Mouse (Mus musculus): ENCODE measurements around the gene Erich4. TPM values are rescaled to one million over a fixed set of nuclear protein-coding genes. Genes with fewer than 3 reads are reported as not detected.

The Erich4 gene
- not detected in 4 replicates for total RNA-seq (2023; ENCODE audit: inconsistent age)

GRCm38 (mm10) chr7:25615706-25616011, at the start of gene Erich4:
Gene Erich4 (minus strand): TSS chr7:25615892.

DNA sequence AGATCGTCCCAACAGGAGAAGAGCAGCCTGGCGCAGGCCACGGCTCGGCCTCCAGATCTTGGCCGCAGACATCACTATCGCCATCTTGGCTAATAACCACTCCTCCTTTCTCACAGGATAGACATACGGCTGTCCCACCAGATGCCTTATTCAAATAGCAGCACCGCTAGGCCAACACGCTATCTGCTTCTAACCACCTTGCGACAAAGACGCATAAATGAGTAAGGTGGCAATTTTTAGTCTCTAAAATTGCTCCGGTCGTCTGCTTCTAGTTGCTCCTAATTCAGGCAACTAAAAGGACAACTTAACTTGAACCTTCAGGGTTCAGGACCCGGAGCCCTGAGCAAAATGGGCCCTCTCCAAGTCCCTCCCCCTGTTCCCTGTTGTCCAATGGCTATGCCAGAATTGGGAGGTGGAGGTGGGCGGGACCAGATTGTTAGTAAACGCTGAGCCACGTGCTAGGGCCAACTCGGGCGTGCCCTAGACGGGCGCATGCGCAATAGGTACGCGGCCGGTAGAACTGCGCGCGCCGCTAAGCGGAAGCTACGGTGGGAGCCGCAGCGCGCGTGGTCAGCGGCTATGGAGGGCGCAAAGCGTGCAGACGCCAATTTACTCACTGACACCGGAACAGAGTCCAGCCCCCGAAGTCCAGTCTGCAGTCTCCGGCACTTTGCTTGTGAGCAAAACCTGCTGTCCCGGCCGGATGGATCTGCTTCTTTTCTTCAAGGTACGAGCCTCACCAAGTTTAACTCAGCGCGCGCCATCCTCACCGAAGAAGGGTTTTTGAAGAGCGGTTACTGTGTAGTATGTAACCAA, 43.2 kb upstream of the Erich4 start, which contains the start of the genes Bckdha and Exosc5:
TSS of gene Bckdha (minus strand) at position 325 of the 816 bp plus-strand sequence.
TSS of gene Exosc5 (plus strand) at position 508 of the 816 bp plus-strand sequence.

GRCm38 (mm10) chr7:25626509-25627430, 11.1 kb upstream of the Erich4 start, which contains the start of gene B3gnt8:
Gene B3gnt8 (plus strand): TSS chr7:25626654.

DNA sequence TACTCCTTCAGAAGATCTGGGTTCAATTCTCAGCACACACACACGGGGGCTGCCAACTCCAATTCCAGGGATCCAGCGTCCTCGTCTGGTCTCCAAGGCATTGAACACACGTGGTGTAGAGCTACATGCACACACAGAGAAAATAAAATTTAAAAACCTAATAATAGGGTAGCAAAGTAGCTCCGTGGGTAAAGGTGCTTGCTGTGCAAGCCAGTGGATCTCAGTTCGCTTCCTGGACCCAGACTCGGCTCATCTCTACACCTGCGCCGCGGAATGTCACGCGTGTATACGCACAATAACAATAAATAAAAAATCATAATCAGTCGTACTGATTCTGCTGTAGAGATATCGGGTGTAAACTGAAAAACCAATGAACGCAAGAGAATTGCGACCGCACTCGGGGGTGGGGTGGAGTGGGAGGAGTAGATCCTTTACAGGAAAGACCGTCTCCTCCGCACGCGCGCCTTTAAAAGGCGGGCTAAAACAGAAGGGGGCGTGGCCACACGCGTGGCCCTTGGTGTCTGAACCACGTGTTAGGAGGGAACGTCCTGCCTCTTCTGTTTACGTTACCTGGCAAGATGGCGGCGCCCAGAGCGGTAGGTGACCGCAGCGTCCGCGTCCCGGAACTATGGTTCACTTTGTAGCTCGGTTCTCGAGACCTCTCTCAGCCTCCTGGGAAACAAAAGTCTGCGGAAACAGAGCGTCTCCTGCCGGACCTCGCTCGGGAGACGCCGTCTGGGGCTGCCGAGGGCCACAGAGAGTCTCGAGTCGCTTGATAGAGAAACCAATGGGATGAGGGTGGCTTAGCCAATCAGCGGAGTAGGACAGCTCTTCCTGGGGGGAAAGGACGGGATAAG, 3.4 kb upstream of the Erich4 start, which contains the start of gene Dmac2:
TSS of gene Dmac2 (plus strand) at position 550 of the 857 bp plus-strand sequence.

Other genes starting within 250 kb of the Erich4 start
- gene Cnfn, start 246.2 kb downstream of the Erich4 start, total RNA-seq (2023; ENCODE audit: inconsistent age) = not detected in 4 replicates
- 32.7 to 37.1 TPM (median 35.2 TPM) in 4 replicates for gene Lipe, start 217.2 kb downstream of the Erich4 start, total RNA-seq (2023; ENCODE audit: inconsistent age)
- not detected in 4 replicates for gene Cxcl17, start 203.0 kb downstream of the Erich4 start, total RNA-seq (2023; ENCODE audit: inconsistent age)
- 43.2 to 52.4 TPM (median 46.4 TPM) in 4 replicates for gene Ceacam1, start 138.3 kb downstream of the Erich4 start, total RNA-seq (2023; ENCODE audit: inconsistent age)
- gene Ceacam2, start 76.0 kb downstream of the Erich4 start, total RNA-seq (2023; ENCODE audit: inconsistent age) = 7.9 to 11.4 TPM (median 9.8 TPM) in 4 replicates
- gene Dmac2, start 3.5 kb upstream of the Erich4 start, total RNA-seq (2023; ENCODE audit: inconsistent age) = 82.5 to 103 TPM (median 91.1 TPM) in 4 replicates
- 27.3 to 36.9 TPM (median 29.9 TPM) in 4 replicates for gene B3gnt8, start 10.8 kb upstream of the Erich4 start, total RNA-seq (2023; ENCODE audit: inconsistent age)
- gene Bckdha, start 43.1 kb upstream of the Erich4 start, total RNA-seq (2023; ENCODE audit: inconsistent age) = 42.0 to 56.3 TPM (median 46.7 TPM) in 4 replicates
- gene Exosc5, start 43.3 kb upstream of the Erich4 start, total RNA-seq (2023; ENCODE audit: inconsistent age) = 66.2 to 79.2 TPM (median 73.4 TPM) in 4 replicates
- 0.93 TPM in 1 of 4 replicates, not detected in the others for gene Tmem91, start 59.3 kb upstream of the Erich4 start, total RNA-seq (2023; ENCODE audit: inconsistent age)
- 46.0 to 59.8 TPM (median 49.8 TPM) in 4 replicates for gene B9d2, start 64.9 kb upstream of the Erich4 start, total RNA-seq (2023; ENCODE audit: inconsistent age)
- 286 to 300 TPM (median 298 TPM) in 4 replicates for gene Tgfb1, start 71.1 kb upstream of the Erich4 start, total RNA-seq (2023; ENCODE audit: inconsistent age)
- 93.9 to 102 TPM (median 97.4 TPM) in 4 replicates for gene Ccdc97, start 103.2 kb upstream of the Erich4 start, total RNA-seq (2023; ENCODE audit: inconsistent age)
- gene Hnrnpul1, start 138.9 kb upstream of the Erich4 start, total RNA-seq (2023; ENCODE audit: inconsistent age) = 215 to 225 TPM (median 221 TPM) in 4 replicates
- gene Axl, start 172.8 kb upstream of the Erich4 start, total RNA-seq (2023; ENCODE audit: inconsistent age) = 4.9 to 14.0 TPM (median 10.4 TPM) in 4 replicates
- gene Cyp2s1, start 201.0 kb upstream of the Erich4 start, total RNA-seq (2023; ENCODE audit: inconsistent age) = 0.19 TPM in 1 of 4 replicates, not detected in the others

Measured in B cell, adult (primary cell).